Mouse (Mus musculus) v-Abl transformed pro-B cells (cell line): ENCODE measurements at regions not wholly inside any gene's neighbourhood (a gene's known extent, or its start where the extent isn't known, plus 50 kb on each side); places are given as distances from the start of the nearest gene placed in this dataset.

ENCODE experiments used
- in situ Hi-C, 2 experiments: fragments of 400-800 bp; cut with MboI; formaldehyde crosslinking; loops; one replicate each; pipeline ENCODE4 v1.15.1; 2025; ENCODE audit not compliant: unreplicated experiment in 2 of 2

GRCm38 (mm10) chr7:63811816-63812215, 104.8 kb upstream of the E030018B13Rik start:
- in situ Hi-C loops, result no loop called here

GRCm38 (mm10) chr7:63815531-63815930, 101.1 kb upstream of the E030018B13Rik start:
- in situ Hi-C loops, result no loop called here

- in situ Hi-C loops, result no loop called here
These were observed 100.4 kb upstream of the E030018B13Rik start for GRCm38 (mm10) chr7:63816056-63816941.

DNA sequence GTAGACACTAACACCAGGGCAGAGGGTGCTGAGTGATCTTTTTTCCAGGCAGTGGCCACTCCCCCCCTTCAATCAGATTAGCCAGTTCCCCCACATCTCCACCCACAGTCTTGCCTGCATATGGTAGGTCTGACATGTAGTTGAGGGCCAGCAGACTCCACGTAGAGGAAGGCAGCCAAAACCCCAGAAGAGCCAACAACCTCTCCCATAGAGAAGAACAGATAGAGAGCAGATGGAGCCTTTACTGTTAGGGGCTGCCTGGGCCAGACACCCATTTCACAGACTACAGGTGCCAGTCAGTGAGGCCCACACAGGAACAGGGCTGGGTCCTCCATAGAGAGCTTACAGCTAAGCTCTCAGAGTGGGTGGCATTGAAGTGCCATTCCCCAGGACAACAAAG, 99.2 kb upstream of the E030018B13Rik start:
- in situ Hi-C loops, result no loop called here

GRCm38 (mm10) chr7:63818105-63818504, 98.6 kb upstream of the E030018B13Rik start:
- in situ Hi-C loops, result no loop called here

DNA sequence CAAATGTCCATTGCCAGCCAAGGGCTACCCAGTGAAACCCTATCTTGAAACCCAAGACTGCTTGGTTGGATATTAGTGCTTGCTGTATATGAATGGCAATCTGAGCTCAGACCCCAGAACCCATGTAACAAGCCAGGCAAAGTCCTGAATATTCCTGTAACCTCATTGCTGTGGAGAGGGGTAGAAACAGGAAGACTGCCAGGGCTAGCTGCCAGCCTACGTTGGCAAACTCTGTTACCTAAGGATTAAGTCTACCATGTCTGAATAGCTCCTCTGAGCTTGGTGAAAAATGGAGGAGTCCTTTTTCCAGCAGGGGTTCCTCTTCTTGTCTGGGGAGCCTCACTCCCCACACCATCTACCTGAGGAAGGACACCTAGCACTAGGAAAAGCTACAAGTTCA, 96.4 kb upstream of the E030018B13Rik start:
- in situ Hi-C loops, result no loop called here

GRCm38 (mm10) chr7:63822001-63822400, 94.7 kb upstream of the E030018B13Rik start:
- in situ Hi-C loops, result no loop called here

DNA sequence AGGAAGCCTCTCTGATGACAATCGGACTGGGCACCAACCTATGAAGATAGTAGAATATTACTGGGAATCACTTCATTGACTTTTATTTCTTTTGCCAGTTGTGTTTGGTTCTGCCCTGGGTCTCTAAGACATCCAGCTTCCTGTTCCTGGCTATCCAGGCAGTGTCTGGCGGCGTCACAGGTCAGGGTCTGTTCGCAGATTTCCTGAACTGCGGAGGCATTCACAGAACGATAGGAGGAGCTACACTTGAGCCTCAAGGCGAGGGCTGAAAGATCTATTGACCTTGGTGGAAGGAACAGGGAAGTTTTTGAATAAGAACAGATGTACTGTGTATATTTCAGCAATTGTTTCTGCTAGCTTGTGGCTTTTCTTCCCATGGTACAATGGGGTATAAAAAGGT, 92.6 kb upstream of the E030018B13Rik start:
- in situ Hi-C loops, result no loop called here

- in situ Hi-C loops, result no loop called here
These were observed 87.2 kb upstream of the E030018B13Rik start for GRCm38 (mm10) chr7:63829362-63829920.

DNA sequence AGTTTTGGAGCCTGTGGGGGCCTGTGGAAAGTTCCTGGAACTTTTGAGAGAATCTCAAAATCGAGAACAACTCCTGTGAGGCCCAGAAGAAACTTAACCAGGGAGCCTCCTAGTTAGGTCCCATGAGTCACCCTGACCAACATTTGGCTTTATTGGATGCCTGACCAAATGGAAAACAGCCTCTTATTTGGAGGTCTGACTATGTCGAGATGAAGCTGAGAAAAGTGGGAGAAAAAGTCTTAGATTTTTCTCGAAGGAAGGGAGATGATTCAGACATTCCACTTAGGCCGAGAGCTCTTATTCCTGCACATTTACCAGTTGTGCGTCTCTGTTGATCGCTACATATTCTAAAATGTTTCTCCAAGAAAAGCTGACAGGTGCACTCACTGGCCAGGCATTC, 83.0 kb upstream of the E030018B13Rik start:
- in situ Hi-C loops, result loop anchor here in 1 of 2 experiments (5.0 kb wide), 1 partner anchor 46 kb away; no protein-coding TSS in a partner anchor

DNA sequence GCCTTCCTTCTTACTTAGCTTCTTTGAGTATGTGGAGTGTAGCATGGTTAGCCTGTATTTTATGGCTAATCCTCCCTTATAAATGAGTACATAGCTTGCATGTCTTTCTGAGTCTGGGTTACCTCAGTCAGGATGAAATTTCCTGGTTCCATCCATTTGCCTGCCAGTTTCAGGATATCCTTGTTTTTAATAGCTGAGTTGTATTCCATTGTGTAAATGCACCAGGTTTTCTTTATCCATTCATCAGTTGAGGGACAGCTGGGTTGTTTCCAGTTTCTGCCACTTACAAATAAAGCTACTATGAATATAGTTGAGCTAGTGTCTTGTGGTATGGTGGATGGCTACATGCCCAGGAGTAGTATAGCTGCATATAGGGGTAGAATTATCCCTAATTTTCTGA, 80.7 kb upstream of the E030018B13Rik start:
- in situ Hi-C loops, result loop anchor here in 1 of 2 experiments (5.0 kb wide), 1 partner anchor 64 kb away; no protein-coding TSS in a partner anchor
